Mouse (Mus musculus) hindbrain, embryonic 13.5 days (tissue): ENCODE results near the gene Zbtb42. TPM values are rescaled to one million over a fixed set of nuclear protein-coding genes. Genes with fewer than 3 reads are reported as not detected.

Experiments used
- ATAC-seq: fragments of 200-750 bp; cut with Nextera tagmentation; 2 replicates; pipeline ENCODE4 v1.8.0; 2017; ENCODE audit warnings: moderate TSS enrichment; ENCODE audit not compliant: low FRiP score
- H3K27ac ChIP-seq: fragments of 300-500 bp; sonication (generic); 2 replicates; pipeline ENCODE4 v1.5.1; 2015; ENCODE audit warnings: inconsistent platforms, mild to moderate bottlenecking, moderate library complexity
- H3K27me3 ChIP-seq: fragments of 300-500 bp; sonication (generic); 2 replicates; pipeline ENCODE4 v1.6.1; 2015; ENCODE audit warnings: mild to moderate bottlenecking, inconsistent platforms
- H3K36me3 ChIP-seq: fragments of 300-500 bp; sonication (generic); 2 replicates; pipeline ENCODE4 v1.6.1; 2015; ENCODE audit warnings: mild to moderate bottlenecking, inconsistent platforms
- H3K4me1 ChIP-seq: fragments of 300-500 bp; sonication (generic); replicated peaks from 2 replicates; pipeline ENCODE4 v1.6.1; 2015; ENCODE audit warnings: inconsistent platforms
- H3K4me2 ChIP-seq: fragments of 300-500 bp; sonication (generic); 2 replicates; pipeline ENCODE4 v1.6.1; 2015; ENCODE audit warnings: inconsistent platforms, mild to moderate bottlenecking, moderate library complexity
- H3K4me3 ChIP-seq: fragments of 300-500 bp; sonication (generic); 2 replicates; pipeline ENCODE4 v1.5.1; 2015; ENCODE audit warnings: mild to moderate bottlenecking, inconsistent platforms
- H3K9ac ChIP-seq: fragments of 300-500 bp; sonication (generic); 2 replicates; pipeline ENCODE4 v1.6.1; 2015; ENCODE audit warnings: mild to moderate bottlenecking, inconsistent platforms
- H3K9me3 ChIP-seq: fragments of 300-500 bp; sonication (generic); 2 replicates; pipeline ENCODE4 v1.6.1; 2016; ENCODE audit warnings: inconsistent platforms
- WGBS: fragments of 180-500 bp; shearing (Covaris S2); methylation state at CpG from one replicate; pipeline ENCODE4 v1.1.7; 2015; 5-methylcytosine and 5-hydroxymethylcytosine counted together
- polyA plus RNA-seq: library from polyadenylated mRNA; unstranded; fragments of >200 nt; fragmentation: Nextera tagmentation; extraction: Ambion mirVana; gene quantifications from 2 replicates; pipeline ENCODE4 v1.2.1, GENCODE M21; 2015

The Zbtb42 gene
- polyA plus RNA-seq, 1 experiment from 2014 or later: 4.6 TPM

DNA sequence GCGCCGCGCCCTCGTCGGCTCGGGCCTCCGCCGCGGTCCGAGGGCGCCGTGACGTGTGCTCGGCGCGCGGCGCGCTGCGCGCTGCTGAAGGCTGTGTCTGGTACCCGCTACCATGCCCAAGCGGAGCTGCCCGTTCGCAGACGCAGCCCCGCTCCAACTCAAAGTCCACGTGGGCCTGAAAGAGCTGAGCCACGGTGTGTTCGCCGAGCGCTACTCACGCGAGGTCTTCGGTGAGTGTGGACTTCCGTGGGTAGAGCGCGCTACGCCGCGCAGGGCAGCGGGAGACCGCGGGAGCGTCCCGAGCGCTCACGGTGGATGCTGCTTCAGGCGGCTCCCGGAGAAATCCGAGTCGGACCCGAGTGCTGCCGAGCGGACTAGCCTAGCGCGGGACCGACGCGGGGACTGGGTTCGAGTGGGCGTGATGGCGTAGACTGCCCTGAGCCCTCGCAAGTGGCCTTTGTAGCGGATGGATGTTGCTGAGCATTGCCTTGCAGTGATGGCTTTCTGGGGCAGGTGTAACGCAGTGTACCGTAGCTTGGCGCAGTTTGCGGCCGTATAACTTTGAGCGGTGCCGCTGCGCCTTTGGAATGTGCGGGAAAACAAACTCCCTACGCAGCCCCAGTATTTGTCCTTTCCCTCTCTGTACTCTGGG lies 33.6 kb upstream of the Zbtb42 start:
- peak overlapping the region; percentile 88 for H3K27ac ChIP-seq
- H3K4me3 ChIP-seq: peak overlapping the region; percentile 69
- peak overlapping the region; percentile 83 for H3K9ac ChIP-seq
- under 1% methylated on average over 75 of the region's 75 CpGs for WGBS
- peak; percentile 72; the same call in 1 of the 2 replicates for ATAC-seq
- peak overlapping the region; percentile 88 for H3K4me2 ChIP-seq
- H3K36me3 ChIP-seq: peaks cover 29% of the 10 kb centered on the region
- no peaks in the 10 kb centered on the region for H3K27me3 ChIP-seq
- H3K4me1 ChIP-seq: peaks cover 23% of the 10 kb centered on the region
- no peaks in the 10 kb centered on the region for H3K9me3 ChIP-seq

- H3K9ac ChIP-seq: peak overlapping the region; percentile 83
- 49% methylated on average over 6 of the region's 6 CpGs for WGBS
- H3K36me3 ChIP-seq: peaks cover 40% of the 10 kb centered on the region
- no peak for ATAC-seq
- peaks cover 23% of the 10 kb centered on the region for H3K4me1 ChIP-seq
- peak overlapping the region; percentile 88 for H3K4me2 ChIP-seq
- no peak overlapping the region for H3K27ac ChIP-seq
- no peaks in the 10 kb centered on the region for H3K9me3 ChIP-seq
- peak overlapping the region; percentile 69 for H3K4me3 ChIP-seq
- H3K27me3 ChIP-seq: no peaks in the 10 kb centered on the region
Measured at GRCm38 (mm10) chr12:112646139-112646538, 32.5 kb upstream of the Zbtb42 start.

DNA sequence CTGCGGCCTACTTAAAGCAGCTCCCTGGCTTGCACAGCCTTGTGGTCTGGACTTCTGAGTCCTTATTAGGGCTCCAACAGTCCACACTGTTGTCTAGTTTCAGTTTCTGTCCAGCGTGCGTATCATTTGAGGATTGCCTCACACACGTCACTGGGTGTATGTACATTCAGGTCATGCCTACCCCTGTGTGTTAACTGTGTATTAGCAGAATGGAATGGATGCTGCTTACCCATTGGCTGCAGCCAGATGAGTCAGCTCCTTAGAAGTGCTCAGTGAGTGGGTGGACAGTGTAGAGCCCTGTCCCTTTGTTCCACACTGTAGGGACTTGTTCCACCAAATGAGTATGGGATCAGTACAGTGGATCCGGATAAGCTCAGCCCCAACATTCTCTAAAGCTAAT lies 30.5 kb upstream of the Zbtb42 start:
- H3K4me1 ChIP-seq: peaks cover 23% of the 10 kb centered on the region
- H3K4me3 ChIP-seq: no peak overlapping the region
- ATAC-seq: no peak
- no peaks in the 10 kb centered on the region for H3K27me3 ChIP-seq
- WGBS: 95% methylated on average over 5 of the region's 5 CpGs
- H3K27ac ChIP-seq: no peak overlapping the region
- no peak overlapping the region for H3K4me2 ChIP-seq
- no peak overlapping the region for H3K9ac ChIP-seq
- H3K9me3 ChIP-seq: no peaks in the 10 kb centered on the region
- H3K36me3 ChIP-seq: peaks cover 52% of the 10 kb centered on the region

- ATAC-seq: no peak
- WGBS: 87% methylated on average over 5 of the region's 5 CpGs
- H3K4me2 ChIP-seq: no peak overlapping the region
Measured at GRCm38 (mm10) chr12:112651778-112652439, 26.7 kb upstream of the Zbtb42 start.

GRCm38 (mm10) chr12:112653157-112653824 lies 25.3 kb upstream of the Zbtb42 start:
- no peaks in the 10 kb centered on the region for H3K9me3 ChIP-seq
- H3K27me3 ChIP-seq: no peaks in the 10 kb centered on the region
- no peak overlapping the region for H3K4me3 ChIP-seq
- H3K36me3 ChIP-seq: peaks cover 86% of the 10 kb centered on the region
- H3K4me2 ChIP-seq: no peak overlapping the region
- ATAC-seq: peak; percentile 62
- peaks cover 5% of the 10 kb centered on the region; the same call in 1 of the 2 replicates for H3K4me1 ChIP-seq
- peak overlapping the region; percentile 31; the same call in 1 of the 2 replicates for H3K27ac ChIP-seq
- WGBS: 45% methylated on average over 7 of the region's 7 CpGs
- H3K9ac ChIP-seq: no peak overlapping the region

More at GRCm38 (mm10) chr12:112651778-112652439, 26.7 kb upstream of the Zbtb42 start:
- Histone ChIP-seq H3K4me3 (no peak overlapping the region), H3K36me3 (peaks cover 85% of the 10 kb centered on the region), H3K27ac (no peak overlapping the region; the same call in 1 of the 2 replicates), H3K9me3 (no peaks in the 10 kb centered on the region), H3K9ac (no peak overlapping the region), H3K4me1 (peaks cover 5% of the 10 kb centered on the region), H3K27me3 (no peaks in the 10 kb centered on the region)

GRCm38 (mm10) chr12:112654076-112654475 lies 24.6 kb upstream of the Zbtb42 start:
- no peaks in the 10 kb centered on the region for H3K27me3 ChIP-seq
- no peak overlapping the region for H3K4me3 ChIP-seq
- H3K9ac ChIP-seq: 0 out of 2 replicates have a peak overlapping the region, but pooled peaks have one; percentile 19
- H3K4me2 ChIP-seq: no peak overlapping the region
- H3K36me3 ChIP-seq: peaks cover 86% of the 10 kb centered on the region
- no peaks in the 10 kb centered on the region for H3K9me3 ChIP-seq
- WGBS: 87% methylated on average over 5 of the region's 5 CpGs
- ATAC-seq: no peak
- peak overlapping the region; percentile 31; the same call in 1 of the 2 replicates for H3K27ac ChIP-seq
- peaks cover 10% of the 10 kb centered on the region for H3K4me1 ChIP-seq

GRCm38 (mm10) chr12:112658619-112659018 lies 20.0 kb upstream of the Zbtb42 start:
- Histone ChIP-seq H3K4me2 (no peak overlapping the region), H3K9me3 (no peaks in the 10 kb centered on the region), H3K4me1 (peaks cover 56% of the 10 kb centered on the region), H3K9ac (no peak overlapping the region), H3K4me3 (no peak overlapping the region), H3K36me3 (peaks cover 90% of the 10 kb centered on the region), H3K27ac (no peak overlapping the region; the same call in 1 of the 2 replicates), H3K27me3 (no peaks in the 10 kb centered on the region)
- WGBS: 92% methylated on average over 7 of the region's 7 CpGs
- ATAC-seq: no peak

- Histone ChIP-seq H3K9ac (no peak overlapping the region), H3K27me3 (no peaks in the 10 kb centered on the region), H3K27ac (no peak overlapping the region; the same call in 1 of the 2 replicates), H3K36me3 (peaks cover 85% of the 10 kb centered on the region), H3K4me1 (peaks cover 57% of the 10 kb centered on the region), H3K4me2 (no peak overlapping the region), H3K4me3 (no peak overlapping the region), H3K9me3 (no peaks in the 10 kb centered on the region)
- WGBS: 82% methylated on average over 6 of the region's 6 CpGs
- no peak for ATAC-seq
Measured at GRCm38 (mm10) chr12:112659109-112659508, 19.5 kb upstream of the Zbtb42 start.

DNA sequence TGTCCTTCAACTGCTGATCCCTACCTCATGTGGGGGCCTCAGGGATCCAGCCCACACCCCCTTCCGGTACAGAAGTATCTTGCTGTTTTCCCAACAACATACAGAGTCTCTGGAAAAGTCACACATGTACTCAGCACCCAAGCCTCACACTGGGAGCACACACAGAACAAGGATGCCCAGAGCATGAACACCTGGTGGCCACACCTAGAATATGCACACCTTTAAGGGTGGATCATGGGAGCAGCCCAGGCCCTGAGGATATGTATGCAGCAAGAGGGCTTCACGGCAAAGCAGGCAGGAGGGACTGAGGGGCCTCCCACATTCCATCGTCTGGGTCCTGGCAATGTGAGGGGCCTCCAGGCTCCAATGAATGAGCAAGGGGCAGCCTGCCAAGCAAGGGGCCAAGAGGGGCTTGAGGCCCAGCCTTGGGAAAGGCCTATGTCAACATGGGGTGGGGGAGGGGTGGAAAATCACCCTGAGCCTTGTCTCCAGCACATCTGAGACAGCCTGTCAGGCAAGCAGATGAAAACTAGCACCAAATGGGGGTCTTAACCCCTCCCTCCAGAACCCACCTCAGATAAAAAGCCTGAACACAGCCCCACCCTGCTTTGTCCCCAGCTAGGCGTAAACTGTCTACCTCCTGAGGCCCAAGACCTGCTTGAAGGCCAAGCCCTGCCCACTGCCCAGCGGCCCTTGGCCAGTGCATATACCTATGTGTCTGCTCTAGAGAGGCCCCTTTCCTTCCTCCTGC lies 17.9 kb upstream of the Zbtb42 start:
- ATAC-seq: peak; percentile 37
- no peaks in the 10 kb centered on the region for H3K9me3 ChIP-seq
- H3K9ac ChIP-seq: peak overlapping the region; percentile 59
- no peaks in the 10 kb centered on the region for H3K27me3 ChIP-seq
- peak overlapping the region; percentile 27 for H3K4me2 ChIP-seq
- peaks cover 69% of the 10 kb centered on the region for H3K36me3 ChIP-seq
- peak overlapping the region; percentile 95 for H3K27ac ChIP-seq
- H3K4me3 ChIP-seq: no peak overlapping the region
- H3K4me1 ChIP-seq: peaks cover 72% of the 10 kb centered on the region
- 25% methylated on average over 5 of the region's 5 CpGs for WGBS

DNA sequence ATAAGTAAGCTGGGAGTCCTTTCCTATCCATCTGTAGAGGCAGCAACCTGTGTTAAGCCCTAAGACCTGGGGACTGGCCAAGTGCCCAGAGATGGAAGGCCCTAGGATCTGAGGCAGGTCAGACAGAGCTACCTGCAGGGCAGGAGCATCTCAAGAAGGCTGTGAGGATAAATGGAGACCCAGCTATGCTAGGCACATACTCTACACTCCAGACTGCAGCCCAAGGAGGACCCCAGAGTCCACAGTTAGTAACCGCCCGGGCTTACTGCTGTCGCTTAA lies 17.4 kb upstream of the Zbtb42 start:
- no peaks in the 10 kb centered on the region for H3K9me3 ChIP-seq
- H3K4me3 ChIP-seq: no peak overlapping the region
- H3K36me3 ChIP-seq: peaks cover 67% of the 10 kb centered on the region
- peaks cover 77% of the 10 kb centered on the region for H3K4me1 ChIP-seq
- peak overlapping the region; percentile 27 for H3K4me2 ChIP-seq
- peak overlapping the region; percentile 59 for H3K9ac ChIP-seq
- no peaks in the 10 kb centered on the region for H3K27me3 ChIP-seq
- WGBS: 71% methylated on average over 3 of the region's 3 CpGs
- H3K27ac ChIP-seq: peak overlapping the region; percentile 95
- ATAC-seq: no peak

- Histone ChIP-seq H3K4me2 (peak overlapping the region; percentile 27; the same call in 1 of the 2 replicates), H3K27ac (peak overlapping the region; percentile 95), H3K36me3 (peaks cover 62% of the 10 kb centered on the region), H3K4me1 (peaks cover 83% of the 10 kb centered on the region), H3K9me3 (no peaks in the 10 kb centered on the region), H3K4me3 (no peak overlapping the region), H3K27me3 (no peaks in the 10 kb centered on the region), H3K9ac (peak overlapping the region; percentile 59)
- 77% methylated on average over 9 of the region's 9 CpGs for WGBS
- no peak for ATAC-seq
Measured at GRCm38 (mm10) chr12:112661851-112662250, 16.8 kb upstream of the Zbtb42 start.

DNA sequence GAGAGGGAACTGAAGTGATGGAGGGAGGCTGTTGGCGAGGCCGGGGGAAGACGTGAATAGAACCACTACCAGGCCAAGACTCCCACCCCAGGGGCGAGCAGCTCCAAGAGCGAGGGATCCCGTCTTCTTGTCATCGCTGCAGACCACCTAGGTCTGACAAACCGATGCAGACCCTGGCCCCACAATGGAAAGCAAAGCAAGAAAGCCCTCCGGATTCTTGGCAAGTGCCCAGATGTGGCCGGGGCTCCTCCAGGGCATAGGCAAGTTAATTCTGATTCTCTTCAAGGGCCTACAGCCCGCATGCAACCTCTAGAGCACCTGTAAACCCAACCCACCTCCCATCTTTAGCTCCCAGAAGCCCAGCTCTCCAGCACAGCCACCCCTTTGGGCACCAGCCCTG lies 15.3 kb upstream of the Zbtb42 start:
- peak overlapping the region; percentile 66 for H3K9ac ChIP-seq
- no peak for ATAC-seq
- 64% methylated on average over 11 of the region's 11 CpGs for WGBS

More for the DNA sequence above, 15.3 kb upstream of the Zbtb42 start:
- H3K27me3 ChIP-seq: no peaks in the 10 kb centered on the region
- no peaks in the 10 kb centered on the region for H3K9me3 ChIP-seq
- peak overlapping the region; percentile 40 for H3K4me2 ChIP-seq
- 0 out of 2 replicates have a peak overlapping the region, but pooled peaks have one; percentile 3 for H3K4me3 ChIP-seq
- H3K27ac ChIP-seq: peak overlapping the region; percentile 95
- peaks cover 58% of the 10 kb centered on the region for H3K36me3 ChIP-seq
- H3K4me1 ChIP-seq: peaks cover 97% of the 10 kb centered on the region
